Mouse (Mus musculus) R1 (cell line): ENCODE results near the gene Il3.
"Not testable (repeated sequence)": the region's sequence is repeated elsewhere in the genome, so short reads cannot be mapped to it uniquely, and the experiment has no call there.

Source experiments
- DNase-seq: peaks from one replicate; pipeline ENCODE4 v3.0.0-alpha.2; 2018; ENCODE audit warnings: low read depth, low spot score

Il3 gene

DNA sequence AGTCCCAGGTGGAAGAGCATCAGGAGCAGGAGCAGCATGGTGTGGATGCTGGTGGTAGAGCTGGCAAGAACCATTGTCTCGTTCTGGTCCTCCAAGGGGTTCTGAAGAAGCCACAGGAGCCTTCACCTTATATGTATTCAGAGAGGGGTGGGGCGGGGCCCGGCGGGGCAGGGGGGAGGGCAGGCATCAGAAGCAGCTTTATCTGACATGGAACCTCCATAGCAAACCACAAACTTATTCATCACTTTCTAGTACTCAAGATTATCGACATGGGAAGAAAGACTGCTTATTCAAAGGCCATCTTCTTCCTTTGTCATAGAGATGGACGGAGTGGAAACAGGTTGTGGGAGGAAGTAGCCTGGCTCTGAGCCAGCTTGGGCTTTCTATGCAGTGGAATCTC is at the start of gene Il3:
Gene Il3, minus strand, starts transcription at position 101 of the 400 bp plus-strand sequence.
- DNase-seq, result no peak

DNA sequence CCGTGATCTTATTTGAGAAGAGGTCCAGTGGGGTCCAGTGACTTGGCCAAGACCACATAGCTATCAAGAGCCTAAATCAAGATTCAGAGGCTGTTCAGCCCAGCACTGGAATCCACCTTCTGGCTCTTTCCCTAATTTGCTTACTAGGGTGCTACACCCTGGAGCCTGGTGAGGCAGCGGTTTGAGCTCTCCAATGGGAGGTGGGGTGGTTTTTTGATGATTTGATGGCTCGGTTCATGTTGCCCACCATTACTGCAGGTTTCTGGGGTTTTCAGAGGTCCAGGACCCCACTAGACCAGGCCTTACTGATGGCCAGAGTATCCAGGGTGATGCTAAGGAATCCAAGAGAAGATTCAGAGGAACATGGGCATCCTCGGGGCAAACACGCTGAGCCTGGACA is 48.3 kb upstream of the Il3 start:
- DNase-seq, result no peak

DNA sequence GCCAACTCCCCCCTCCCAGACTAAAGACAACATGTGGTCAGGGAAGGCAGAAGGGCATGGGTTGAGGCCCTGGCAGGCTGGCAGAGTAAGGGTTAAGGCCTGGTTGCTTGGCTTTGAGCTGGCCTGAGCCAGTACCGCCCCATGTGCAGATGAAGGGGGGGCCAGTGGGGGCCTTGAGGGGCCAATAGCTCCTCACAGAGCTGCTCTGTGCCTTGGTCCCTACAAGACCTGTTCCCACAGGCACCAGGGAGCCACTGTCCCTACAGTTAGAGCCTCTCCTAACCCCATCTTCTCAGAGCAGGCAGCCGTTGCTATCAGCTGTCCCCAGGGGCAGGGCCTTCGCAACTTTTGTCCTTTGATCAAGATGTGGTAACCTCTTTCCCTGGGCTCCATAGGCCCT is 47.7 kb upstream of the Il3 start:
- DNase-seq, result no peak

DNA sequence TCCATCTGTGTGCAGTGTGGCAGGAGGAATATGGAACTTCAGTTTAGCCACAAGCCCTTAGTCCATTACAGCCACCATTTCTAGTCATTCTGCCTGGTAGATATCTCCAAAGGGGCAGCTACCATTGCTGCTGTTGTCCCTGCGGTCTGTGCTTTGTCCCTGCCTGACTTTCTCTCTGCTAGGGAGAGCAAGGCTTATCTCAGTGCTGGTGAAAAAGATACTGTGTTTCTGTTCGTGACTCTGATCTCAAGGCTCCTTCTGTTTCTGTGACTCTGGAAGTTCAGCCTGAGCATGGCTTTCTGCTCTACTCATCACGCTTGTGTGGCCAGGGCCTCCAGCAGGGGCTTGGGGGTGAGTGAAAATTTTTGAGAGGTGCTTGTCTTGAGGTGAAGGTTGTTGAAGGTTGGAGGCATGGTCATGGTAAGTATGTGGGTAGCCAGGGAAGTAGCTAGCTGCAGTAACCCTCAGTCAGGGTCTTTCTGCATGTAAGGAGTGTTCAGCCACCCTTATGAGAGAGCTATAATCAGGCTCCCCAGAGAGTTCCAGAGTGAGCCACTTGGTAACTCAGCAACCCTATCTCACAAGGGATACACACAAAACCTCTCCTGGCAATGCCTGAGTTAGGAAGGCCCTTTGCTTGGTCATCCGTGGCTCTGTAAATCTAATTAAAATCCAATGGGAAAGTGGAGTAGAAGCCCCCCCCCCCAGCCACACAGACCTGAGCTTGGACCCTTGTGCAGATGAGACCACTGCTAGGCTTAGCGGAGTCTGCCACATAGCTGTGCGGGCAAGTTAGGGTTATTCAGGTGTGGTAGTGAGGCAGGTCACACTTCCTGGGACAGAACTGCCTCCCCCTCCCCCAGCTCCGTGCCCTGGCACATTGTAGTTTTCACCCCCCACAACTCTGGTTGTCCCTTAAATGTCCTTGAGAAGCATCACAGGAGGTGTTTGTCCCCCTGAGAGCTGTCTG is 46.6 kb upstream of the Il3 start:
- DNase-seq, result no peak

DNA sequence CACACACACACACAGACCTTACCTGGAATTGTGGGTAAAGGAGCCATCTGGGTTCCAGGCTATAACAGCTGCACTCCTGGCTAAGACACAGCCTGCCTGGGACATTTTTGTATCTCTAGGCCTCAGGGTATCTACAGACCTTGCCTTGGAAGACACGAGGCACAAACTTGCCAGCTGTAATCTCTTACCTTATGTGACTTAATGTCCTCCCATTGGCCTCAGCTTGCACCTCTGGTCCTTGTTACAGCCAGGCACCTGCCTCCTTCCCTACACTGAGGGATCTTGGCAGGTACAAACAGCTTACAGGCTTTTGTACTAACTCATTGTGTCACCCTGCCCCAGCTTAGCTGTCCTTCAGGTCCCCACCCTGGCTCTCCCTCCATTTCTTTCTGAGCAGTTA is 45.5 kb upstream of the Il3 start:
- no peak for DNase-seq

DNA sequence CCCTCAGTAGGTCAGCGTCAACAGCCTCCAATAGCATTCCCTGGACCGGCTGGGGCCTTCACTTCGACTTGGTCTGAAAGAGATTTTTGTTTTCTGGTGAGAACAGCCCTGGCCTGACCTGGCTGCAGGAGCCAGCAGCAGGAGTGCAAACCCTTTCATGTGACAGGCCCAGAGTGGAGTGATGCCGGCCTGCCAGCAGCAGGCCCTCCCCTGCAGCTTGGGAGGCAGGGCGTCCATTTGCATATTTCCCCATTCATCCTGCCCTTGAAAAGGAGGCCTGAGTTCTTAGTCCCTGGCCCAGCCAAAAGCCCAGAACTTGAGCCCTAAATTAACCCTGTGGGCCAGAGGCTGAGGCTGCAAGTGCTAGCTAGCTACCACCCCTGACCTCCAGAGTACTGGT is 44.9 kb upstream of the Il3 start:
- DNase-seq, result peak; percentile 60

DNA sequence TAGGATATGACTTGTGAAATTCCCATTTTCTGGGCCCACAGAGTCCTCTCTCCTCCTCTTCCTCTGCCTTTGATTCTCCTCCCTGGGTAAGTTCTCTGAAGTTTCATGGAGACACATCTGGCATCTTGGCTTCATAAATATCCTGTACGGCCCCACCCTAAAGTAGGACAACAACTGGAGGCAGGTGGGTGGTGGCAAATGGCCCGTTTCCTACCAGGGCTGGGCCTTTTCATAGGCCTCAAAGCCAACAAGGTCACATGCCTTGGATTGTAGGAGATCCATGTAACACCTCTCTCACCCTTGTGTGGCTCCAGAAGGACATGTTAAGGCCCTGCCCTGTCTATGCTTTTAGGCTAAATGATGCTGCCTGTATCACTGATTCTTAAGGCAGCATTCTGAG is 43.5 kb upstream of the Il3 start:
- no peak for DNase-seq

DNA sequence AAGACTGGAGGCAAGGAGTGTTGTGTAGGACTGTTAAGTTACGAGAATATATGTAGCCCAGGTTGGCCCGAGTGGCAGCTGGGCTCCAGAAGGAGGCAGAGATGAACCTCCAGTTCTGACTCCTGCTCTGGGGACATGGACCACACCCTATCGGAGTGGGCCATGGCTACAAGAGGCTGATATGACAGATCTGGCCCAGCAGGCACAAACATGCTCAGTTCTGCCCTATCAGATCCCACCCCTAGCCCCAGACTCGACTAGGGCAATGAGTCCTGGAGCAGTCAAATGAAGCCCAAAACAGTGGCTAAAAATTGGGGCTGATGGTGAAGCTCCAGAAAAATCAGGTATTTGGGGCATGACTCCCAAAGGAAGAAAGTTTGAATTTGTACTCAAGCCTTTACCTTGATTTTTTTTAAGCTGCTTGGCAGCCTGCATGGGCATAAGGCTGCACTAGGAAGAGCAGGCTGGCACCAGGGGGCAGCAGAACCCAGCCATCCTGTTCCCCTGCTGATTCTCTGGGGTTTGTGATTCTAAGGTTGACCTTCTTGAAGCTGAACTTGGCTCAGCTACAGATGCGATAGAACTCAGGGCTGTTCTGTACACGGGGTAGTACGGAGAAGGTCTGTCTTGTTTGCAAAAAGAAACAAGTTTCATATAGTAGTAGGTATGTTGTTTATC is 40.2 kb upstream of the Il3 start:
- DNase-seq, result no peak

DNA sequence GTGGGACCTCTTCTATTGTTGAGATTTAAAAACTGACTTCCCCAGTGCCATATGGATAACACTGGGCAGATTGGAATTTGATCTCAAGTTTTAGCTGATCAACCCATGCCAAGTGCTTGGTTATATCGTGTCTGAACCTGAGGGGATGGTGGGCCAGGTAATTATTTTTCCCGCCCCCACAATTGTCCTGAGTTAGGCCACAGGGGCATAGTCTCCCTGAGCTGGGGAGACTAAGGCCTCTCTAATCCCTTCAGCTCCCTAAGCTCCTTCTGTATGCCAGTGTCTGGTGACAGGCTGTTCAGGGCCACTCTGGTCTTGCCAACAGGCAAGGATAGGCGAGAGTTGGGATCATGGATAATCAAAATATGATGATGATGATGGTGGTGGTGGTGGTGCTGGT is 38.3 kb upstream of the Il3 start:
- no peak for DNase-seq

DNA sequence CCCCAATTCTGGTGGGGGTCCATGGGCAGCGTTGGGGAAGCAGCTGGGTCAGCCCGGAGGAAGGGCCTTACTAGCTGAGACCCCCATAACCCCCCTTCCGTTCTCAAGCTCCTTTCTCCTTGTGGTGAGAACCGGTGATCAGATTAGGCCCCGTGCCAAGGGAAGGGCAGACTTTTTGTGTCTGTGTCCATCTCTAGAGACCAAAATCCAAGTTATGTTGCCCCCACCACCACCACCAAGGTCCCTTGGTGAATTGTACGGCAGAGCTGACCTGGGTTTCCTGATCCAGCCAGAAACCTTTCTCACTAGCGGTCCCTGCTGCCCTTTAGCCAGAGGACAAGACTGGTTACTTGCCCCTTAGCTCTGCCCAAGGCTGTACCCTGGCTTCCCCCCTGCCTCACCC is 37.4 kb upstream of the Il3 start:
- DNase-seq, result no peak

DNA sequence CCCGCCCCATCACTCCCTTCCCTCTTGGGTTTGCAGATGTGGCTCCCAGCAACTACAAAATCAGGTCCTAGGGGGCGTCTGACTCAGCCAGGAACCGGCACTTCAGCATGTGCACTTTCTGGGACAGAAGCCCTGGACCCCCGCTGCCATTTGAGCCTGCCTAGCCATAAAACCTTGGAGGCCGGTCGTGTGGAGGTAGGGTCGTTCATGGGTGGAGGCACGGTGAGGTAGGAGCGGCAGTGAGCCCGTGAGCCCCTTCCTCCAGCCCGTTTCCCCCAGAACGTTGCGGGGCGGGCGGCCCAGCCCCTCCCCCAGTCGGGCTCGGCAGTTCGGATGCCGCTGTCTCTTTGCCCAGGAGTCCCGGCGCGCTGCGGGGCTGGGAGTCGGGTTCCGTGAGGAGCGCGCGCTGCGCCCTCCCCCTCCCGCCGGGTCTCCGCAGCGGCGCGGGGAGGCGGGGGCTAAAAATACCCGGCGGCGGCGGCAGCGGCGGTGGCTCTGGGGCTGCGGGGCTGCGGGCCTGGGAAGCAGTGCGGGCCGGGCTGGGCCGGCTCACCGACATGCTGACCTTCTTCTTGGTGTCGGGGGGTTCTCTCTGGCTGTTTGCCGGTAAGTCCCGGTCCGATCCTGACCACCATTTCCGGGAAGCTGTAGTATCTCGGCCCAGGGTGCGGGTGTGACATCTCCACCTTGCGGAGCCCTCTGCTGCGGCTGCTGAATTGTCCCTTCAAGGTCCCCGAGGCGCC is 36.8 kb upstream of the Il3 start, which contains the start of gene Acsl6:
Gene Acsl6, plus strand, starts transcription at position 71 of the 743 bp plus-strand sequence.
- peak; percentile 76 for DNase-seq

DNA sequence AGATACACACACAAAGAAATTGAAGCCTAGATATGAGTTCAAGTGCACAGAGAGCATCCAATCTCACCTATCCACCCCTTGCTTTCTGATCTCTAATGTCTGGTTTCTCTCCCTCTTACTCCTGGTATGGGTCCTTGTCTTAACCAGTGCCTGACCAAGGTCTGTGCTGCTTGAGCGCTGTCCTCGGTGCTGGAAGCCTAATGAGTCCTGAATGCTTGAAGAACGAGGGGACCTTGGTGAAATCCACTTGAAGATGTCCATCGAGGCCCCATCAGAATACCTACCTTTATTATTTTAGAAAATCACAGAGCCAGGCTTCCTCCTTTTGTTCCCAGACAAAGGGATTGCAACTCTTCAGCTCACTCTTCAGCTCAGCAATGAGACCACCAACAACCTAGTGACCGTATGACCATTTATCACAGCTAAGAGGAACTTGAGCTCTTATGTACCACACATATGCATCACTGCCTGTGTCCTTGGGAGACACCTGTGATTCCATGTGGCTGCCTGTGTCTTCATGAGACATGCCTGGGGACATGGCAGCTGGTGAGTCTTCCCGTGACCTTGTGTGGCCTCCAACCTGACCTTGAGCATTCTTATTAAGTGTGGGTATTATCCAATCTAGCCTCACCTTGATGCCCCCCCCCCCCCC is 36.1 kb upstream of the Il3 start:
- peak; percentile 74 for DNase-seq

DNA sequence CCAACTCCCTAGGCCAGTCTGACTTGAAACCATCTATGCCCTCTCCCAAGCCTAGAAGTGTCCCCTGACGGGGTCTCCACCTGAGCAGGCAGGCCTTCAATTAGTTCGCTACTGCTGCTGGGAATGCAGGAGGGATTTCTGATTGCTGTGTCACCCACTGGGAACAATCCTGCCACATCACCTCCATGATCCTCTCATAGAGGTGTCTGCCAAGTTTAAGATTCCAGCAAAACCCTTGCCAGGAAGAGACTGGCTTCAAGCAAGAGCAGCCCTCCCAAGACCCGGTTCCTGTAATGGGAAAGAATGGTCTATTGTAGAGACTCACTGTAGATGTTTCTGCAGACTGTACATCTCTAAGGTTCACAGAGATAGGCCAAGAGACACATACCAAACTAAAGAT is 35.5 kb upstream of the Il3 start:
- DNase-seq, result no peak

DNA sequence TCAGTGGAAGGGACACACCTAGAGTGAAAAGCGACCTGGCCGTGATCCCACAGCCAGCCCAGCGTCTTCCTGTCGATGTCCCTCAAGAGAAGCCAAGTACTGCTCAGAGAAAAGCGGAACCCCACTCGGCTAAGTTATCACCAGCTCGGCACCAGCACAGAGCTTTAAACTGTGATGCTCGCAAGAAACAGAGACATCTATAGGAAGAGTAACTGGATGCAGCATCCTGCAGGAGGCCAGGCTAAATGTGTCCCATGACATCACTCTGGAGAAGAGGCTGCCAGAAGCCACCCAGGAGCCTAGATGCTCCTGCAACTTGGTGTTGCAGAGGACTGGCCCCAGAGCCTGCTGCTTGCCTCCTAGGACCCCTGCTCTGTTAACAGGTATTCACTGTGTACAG is 34.9 kb upstream of the Il3 start:
- no peak for DNase-seq

DNA sequence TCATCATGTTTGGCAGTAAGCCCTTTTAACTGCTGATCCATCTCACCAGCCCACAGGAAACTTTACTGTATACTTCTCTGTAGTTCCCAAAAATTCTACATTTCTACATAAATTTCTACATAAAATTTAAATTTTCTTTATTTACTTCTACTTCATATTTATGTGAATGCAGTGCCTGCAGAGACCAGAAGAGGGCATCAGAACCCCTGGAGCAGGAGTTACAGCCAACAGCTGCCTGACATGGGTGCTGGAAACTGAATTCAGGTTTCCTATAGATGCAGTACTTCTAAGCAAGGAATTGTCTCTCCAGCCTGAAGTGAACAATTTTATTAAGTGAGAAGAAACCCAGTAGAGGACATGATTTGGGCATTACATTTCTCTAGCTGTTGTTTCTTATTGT is 31.7 kb upstream of the Il3 start:
- peak; percentile 41 for DNase-seq

DNA sequence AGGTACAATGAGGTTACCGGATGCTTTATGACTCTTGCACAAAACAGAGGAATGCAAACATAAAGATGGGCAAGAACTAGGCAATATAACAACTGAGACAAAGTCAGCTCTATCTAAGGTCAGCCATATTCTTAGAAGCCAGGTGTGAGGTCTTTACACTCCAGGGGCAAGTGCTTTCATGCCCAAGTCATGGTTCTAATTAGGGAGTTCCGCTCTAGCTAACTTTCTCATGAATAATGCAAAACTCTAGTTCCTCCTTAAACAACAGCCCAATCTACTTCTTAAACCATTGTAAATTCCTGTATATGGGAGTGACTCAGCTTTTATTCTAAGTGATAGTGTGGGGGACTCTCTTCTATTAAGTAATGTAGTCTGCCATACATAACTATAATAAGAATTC is 30.4 kb upstream of the Il3 start:
- not testable (repeated sequence) for DNase-seq

DNA sequence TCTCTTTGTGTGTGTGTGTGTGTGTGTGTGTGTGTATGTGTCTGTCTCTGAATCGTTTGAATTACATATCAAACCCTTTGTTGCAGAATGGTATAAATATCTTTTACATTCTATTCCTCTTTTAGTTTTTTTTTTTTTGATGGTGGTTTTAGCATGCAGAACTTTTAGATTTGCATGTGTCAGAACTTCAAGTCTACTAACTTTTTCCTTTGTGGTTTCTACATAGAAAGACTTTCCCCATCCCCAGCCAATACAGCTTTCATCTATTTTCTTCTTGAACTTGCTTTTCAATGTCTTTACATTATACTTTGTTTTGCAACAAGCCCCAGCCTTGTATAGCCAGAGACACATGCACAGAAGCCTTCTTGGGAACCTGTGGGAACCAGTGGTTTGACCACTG is 29.7 kb upstream of the Il3 start:
- no peak for DNase-seq

DNA sequence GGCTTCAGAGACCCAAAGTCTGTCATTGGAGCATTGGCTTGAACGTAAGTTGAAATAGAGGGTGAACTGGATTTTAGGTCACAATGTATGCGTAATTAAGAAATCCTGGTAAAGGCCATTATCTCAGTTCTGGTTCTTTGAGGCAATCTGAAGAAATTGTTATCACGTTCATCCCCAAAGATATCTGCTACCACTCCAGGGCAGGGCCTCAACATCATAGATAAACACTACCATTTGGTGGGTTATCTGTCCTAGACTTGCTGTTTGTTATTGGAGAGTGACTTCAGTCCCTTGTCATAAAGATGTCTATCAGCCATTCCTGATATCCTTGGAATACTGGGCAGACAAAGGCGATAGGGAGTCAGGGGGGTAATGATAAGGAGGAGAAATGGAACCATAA is 28.9 kb upstream of the Il3 start:
- no peak for DNase-seq

DNA sequence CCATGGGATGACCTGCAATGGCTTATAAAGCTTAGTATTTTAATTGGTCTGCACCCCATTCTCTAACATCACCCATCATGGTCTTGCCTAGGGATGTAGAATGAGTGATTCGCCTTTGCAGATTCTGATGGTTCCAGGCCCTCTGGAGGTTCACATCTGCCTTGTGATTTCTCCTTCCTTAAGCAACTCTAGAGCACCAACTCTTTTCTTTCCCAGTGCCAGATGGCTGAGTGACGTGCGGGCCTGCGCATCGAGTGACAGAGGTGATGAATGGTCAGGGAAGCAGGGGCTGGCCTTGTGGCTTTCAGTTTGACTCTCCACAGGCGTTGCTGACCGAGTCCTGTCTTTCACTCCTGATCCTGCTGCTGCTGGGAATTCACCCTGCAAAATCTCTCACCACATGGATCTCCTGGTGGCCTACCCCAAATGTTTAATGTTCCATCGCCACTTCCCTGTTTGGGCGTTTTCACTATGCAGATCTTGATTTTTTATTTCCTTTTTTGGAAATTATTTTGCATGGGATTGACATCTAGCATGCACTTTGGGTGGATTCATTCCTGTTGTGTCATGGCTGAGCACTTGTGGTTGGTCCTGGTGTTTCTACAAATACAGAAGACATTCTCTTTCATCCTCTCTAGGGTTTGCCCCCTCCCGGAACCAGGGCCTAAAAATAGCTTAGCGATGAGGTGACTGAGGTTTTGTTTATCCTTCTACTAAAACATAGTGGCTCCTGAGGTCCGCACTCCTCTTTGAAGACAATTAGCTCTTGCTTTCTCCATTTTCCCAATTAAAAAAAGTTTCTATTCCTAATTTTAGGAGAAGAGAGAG is 27.1 kb upstream of the Il3 start:
- no peak for DNase-seq

DNA sequence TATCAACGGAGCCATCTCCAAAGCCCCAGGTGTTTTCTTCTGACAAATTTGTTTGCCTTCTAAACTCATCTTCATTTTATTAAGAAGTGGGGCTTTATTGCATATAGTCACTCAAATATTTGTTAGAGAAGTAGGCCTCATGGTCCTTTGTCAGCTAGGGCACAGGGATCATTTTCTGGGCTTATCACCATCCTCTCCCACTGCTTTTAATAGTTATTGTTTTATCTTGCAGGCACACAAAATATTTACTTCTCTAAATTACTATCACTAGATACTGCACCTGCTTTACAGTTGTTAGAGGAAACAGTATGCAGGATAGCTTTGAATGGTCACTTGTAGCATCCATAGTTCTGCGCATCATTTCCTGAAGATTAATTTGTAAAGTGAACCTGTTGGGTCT is 25.1 kb upstream of the Il3 start:
- no peak for DNase-seq
